Mouse (Mus musculus) cerebellum, adult 8-10 months (tissue): ENCODE data around the gene Cbs.
A peak's percentile ranks its signal among the peaks of the same experiment; 100 is the strongest.

Experiments
- DNase-seq: peaks from one replicate; pipeline ENCODE4 v3.0.0; 2022

Gene Cbs

GRCm38 (mm10) chr17:31636942-31637811, at the start of gene Cbs:
Gene Cbs, minus strand, starts transcription at chr17:31637238.
- DNase-seq: peak; percentile 27

DNA sequence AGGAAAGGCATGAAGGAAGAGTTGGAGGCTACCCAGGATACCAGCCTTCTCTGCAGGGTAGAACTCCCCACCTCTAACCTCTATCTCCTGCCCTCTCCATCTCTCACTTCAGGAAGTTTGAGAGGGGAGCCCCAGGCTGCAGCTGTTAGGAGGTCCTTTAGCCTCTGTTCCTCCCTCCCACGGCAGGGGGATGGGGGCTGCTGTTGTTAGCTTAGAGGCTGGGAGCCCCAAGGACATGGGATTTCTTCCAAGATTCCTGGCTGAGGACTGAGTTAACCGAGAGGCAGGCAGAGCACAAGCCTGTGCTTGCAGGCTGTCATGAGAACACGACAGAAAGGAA, 49.2 kb upstream of the Cbs start:
- DNase-seq: no peak

GRCm38 (mm10) chr17:31685514-31686224, 48.6 kb upstream of the Cbs start:
- peak; percentile 79 for DNase-seq

GRCm38 (mm10) chr17:31680450-31680849, 43.4 kb upstream of the Cbs start:
- DNase-seq: no peak

- DNase-seq: no peak
Measured at GRCm38 (mm10) chr17:31677507-31677906, 40.5 kb upstream of the Cbs start, which contains the start of gene Cryaa. Gene Cryaa, plus strand, starts transcription at chr17:31677807.

DNA sequence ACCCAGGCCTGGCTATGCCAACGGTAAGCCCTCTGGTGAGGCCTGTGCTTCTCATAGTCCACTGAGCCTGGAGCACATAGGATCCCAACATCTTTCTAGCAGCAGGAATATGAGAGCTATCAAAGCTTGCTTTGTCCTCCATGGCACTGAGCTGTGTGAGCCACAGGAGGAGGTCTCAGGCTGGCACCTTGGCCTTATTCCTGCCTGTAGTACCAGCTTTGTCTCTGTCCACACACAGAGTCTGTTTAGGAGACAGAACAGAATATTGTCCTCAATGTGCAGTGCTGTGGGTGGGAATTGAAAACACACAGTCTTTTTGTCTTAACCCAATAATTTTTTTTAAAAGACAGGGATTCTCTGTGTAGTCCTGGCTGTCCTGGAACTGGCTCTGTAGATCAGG, 37.4 kb upstream of the Cbs start:
- no peak for DNase-seq

- no peak for DNase-seq
Measured at GRCm38 (mm10) chr17:31672279-31672678, 35.2 kb upstream of the Cbs start.

GRCm38 (mm10) chr17:31671698-31672097, 34.7 kb upstream of the Cbs start:
- DNase-seq: no peak

- DNase-seq: no peak
Measured at GRCm38 (mm10) chr17:31670163-31670562, 33.1 kb upstream of the Cbs start.

DNA sequence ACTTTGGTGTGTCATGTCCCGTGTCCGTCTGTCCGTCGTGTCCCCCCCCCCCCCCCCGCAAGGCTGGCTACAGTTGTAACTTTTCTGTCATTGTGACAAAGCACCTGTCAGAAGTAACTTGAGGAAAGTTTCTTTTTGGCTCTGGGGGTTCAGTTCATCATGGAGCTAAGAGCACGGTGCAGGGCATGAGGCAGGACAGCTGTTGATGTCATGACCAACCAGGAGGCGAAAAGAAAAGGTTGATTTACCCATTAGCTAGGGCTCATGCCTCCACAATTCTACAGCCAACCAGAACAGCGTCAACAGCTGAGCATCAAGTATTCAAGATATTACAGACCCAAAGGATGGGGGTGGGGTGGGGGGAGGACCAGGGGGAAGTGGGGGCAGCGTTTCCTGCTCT, 31.3 kb upstream of the Cbs start:
- no peak for DNase-seq

GRCm38 (mm10) chr17:31664760-31665159, 27.7 kb upstream of the Cbs start:
- DNase-seq: peak; percentile 72

DNA sequence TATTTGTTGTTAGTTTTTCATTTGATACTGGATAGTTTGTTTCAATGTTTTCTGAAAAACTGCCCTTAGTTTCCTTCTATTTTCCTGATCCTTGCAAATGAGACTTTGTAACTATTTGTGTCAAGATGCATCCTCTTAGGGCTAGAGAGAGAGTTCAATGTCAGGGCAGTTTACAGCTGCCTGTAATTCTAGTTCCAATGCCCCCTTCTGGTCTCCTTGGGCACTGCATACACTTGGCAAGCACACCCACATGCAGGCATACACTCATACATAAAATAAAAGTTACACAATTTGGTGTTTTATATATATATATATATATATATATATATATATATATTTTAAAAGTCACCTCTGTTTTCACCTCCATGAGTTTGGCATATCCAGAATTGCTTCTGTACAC, 25.8 kb upstream of the Cbs start:
- no peak for DNase-seq

DNA sequence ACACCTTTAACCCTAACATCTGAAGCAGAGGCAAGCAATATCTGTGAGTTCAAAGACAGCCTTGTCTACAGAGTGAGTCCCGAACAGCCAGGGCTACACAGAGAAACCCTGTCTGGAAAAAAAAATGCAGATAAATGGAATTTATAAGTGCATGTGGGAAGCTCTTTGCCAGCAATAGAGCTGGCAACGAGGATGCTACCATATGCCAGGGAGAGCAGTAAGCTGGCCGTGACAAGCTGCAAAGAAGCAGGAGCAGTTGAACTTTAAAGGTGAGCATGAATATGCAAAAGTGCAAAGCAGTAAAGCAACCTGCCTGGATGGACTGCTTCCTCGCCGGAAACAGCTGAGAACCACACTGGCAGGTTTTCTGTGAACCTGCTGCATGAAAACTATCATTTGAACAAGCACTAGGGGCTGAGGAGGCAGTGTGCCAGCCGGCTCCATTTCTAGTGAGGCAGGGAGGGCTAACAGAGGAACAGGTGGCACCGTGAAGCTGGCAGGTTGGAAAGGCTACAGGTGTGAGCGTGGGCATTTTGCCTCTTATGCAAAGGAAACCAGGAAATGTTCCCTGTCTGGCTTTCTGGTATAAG, 23.7 kb upstream of the Cbs start:
- DNase-seq: peak; percentile 50

DNA sequence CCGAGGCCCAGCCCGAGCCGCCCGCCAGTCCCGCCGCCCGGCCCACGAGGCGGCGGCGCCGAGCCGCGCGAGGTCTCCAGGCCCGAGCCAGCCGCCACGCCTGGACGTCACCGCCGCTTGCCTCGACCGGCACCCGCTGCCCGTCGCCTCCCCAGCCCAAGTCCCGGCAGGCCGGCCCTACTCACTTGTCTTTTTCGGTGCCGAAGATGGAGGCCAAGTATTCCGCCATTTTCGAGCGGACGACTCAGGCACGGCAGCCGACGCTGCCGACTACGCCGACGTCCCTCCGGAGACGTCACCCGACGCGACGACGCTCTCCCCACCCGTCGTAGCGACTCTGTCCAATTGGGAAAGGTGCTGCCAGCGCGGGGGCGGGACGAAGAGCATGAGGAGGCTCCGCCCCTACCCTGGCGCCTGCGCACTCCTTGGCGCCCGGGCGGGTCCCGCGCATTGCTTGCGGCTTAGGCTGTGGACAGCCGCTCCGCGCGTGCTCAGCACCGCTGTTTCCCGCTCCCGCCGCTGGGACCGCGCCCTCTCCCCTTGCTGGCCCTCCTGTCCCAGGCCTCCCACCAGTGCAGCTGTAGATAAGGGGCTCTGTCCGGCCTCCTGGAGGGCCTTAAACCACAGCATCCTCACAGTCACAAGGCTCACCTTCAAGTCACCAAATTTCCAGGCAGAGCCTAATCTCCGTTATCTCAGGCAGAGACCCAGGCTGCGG, 21.6 kb upstream of the Cbs start, which contains the start of gene U2af1:
U2af1 (minus strand) TSS at position 425 of the 718 bp plus-strand sequence.
- DNase-seq: peak; percentile 99

- no peak for DNase-seq
Measured at GRCm38 (mm10) chr17:31658136-31658467, 21.1 kb upstream of the Cbs start.

DNA sequence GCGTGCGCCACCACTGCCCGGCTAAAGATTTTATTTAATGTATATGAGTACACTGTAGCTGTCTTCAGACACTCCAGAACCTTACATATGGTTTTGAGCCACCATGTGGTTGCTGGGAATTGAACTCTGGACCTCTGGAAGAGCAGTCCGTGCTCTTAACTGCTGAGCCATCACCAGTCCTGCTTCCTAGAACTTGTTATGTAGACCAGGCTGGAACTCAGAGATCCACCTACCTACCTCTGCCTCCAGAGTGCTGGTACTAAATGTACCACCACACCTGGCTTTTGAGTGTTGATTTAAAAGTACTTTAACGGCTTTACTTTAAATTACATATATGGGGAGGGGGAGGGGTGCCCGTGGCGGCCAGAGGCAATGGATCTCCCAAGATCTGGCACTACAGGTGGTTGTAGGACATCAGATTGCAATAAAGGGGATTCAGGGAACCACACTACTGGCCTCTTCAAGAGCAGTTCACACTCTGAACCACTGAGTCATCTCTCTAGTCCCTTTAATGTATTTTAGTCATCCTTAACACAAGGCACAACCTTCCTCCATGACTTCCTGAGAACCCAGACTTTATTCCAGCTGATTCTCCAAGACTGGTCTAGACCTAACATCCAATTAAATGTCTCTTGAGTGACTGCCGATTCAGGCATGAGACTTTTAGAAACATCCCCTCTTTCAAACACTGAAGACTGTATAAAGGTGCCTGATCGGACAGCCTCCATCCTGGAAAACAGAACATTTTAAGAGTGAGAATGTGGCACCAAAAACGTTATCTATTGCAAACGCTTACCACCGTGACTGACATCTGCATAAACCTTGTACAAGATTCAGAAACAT, 20.3 kb upstream of the Cbs start:
- DNase-seq: no peak

DNA sequence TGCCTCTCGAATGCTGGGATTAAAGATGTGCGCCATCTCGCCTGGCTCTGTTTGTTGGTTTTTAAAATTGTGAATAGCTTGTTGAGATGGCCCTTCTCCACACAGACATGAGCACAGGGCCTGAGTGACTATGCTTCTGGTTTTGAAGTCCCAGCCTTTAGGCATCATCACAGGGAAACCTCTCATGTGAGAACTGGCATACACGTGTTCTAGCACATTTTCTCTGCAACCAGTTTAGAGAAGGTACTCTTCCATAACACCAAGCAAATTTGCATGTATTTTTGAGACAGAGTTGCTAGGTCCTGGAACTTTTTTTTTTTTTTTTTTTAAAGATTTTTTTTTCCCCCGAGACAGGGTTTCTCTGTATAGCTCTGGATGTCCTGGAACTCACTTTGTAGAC, 19.6 kb upstream of the Cbs start:
- DNase-seq: no peak

- DNase-seq: no peak
Measured at GRCm38 (mm10) chr17:31655366-31655765, 18.3 kb upstream of the Cbs start.

DNA sequence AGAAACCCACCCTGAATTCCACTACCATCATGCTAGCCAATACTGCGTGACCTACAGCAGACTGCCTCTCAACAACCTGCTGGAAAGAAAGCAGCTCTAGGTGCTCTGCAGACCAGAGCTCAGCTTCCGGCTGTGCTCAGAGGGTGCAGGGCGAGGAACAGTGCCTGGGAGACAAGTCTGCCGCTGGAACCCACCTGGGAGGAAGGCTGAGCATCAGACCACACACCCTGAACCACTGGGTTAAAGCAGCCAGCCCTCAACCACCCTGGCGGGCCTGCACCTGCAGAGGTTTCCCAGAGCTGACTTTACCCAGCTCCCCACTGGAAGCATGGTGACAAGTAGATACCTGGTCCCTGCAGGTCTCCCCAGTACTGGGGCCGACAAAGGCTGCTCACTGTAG, 16.2 kb upstream of the Cbs start:
- no peak for DNase-seq

DNA sequence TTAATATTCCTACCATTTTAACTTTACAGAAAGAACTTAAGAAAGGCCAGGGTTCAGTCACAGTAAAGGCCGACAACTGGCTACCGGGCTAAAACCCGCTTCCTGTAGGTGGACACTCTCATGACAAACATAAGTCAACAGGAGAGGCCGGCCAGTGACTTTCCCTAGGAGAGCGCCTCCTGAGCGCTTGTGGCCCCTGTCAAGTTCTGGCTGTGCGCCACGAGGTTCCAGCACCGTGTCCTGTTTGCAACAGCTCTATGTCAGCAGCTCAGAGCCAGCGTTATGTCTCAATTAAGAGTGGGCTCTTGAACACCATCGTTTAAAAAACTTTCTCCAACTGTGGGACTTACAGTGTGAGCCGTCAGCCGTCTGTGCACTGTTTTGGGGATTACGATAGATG, 15.1 kb upstream of the Cbs start:
- no peak for DNase-seq

DNA sequence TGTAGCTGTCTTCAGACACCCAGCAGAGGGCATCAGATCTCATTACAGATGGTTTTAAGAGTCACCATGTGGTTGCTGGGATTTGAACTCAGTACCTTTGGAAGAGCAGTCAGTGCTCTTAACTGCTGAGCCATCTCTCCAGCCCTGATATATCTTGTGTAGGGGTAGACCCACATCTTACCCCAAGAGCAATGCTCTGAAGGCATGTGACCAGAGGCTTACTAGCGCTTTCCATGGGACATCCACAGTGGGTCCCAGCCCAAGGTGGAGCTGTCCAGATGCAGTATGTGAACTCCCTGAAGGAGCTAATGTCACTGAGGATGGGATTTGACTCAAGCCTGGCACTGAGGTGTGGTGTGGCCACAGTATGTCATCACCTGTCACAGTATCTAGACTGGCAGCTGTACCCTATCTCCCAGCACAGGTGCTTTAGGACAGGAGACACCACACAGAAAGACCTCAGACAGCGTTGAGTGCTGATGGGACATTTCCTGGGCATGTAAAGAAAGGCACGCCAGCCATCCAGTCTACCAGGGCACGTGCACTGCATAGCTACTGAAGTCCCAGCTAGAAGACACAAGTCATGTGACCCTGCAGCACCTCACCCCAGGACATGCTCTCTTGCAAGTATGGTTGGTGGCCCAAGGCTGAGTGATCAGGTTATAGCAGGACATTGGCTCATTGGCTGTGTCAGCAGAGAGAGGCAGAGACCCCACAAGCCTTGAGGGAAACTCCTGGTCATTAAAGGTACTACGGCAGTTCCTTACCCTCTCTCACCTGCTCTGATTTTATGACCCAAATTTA, 9.4 kb upstream of the Cbs start:
- DNase-seq: no peak

DNA sequence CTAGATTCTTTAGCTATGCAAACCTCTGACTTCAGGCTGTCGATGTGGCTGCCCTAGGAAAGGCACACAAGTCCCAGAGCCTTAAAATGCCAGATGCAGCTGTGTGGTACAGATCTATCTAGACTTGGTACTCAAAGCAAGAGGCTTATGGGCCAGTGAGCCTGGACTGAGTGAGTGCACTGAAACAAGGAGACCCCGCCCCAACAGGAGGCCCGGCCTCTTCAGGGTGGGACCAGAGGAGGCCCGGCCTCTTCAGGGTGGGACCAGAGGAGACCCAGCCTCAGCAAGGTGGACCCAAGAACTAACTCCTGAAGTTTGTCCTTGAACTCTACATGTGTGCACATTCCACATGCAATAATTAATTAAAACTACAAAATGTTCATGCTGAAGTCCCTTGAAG, 5.9 kb upstream of the Cbs start:
- DNase-seq: no peak
